Mouse (Mus musculus): Measurements from ENCODE around the gene Hp1bp3. TPM values are rescaled to one million over a fixed set of nuclear protein-coding genes. Genes with fewer than 3 reads are reported as not detected.

Gene Hp1bp3
- 193 TPM for polyA plus RNA-seq (2014; fragmentation: Illumina TruSeq; extraction: RNeasy Lipid Tissue Mini Kit (QIAGEN cat#74804); ENCODE audit: low read depth, low replicate concordance)

DNA sequence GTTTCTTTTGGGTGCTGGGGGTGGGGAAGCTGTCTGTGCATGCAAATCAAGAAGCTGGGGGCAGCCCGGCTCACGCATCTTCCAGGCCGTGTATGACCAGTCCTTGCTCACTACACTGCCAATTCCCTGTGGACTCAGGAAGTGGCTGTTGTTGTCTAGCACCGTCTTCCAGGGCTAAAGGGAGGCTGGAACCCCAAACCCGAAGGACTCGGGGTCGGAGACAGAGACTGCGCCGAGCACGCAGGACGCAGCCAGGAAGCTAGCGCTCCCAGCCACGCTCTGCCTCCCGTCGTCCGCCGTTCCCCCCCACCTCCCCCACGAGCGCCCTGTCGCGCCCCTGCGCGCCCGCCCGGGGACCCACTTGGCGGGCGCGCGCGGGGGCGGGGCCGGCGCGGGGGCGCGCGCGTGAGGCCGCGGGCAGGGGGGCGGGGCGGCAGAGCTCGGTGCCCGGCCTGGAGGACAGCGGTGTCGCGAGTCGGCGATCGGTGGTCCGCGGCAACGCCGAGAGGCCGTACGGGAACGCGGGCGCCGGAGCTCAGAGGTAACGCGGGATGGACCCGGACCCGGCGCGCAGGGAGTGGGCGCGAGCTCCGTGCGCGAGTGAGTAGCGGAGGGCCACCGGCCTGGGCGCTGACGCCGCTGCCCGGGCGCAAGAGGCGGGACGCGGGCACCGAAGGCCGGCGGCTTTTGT is at the start of gene Hp1bp3:
Hp1bp3 (plus strand) TSS at position 97 of the 691 bp plus-strand sequence.

DNA sequence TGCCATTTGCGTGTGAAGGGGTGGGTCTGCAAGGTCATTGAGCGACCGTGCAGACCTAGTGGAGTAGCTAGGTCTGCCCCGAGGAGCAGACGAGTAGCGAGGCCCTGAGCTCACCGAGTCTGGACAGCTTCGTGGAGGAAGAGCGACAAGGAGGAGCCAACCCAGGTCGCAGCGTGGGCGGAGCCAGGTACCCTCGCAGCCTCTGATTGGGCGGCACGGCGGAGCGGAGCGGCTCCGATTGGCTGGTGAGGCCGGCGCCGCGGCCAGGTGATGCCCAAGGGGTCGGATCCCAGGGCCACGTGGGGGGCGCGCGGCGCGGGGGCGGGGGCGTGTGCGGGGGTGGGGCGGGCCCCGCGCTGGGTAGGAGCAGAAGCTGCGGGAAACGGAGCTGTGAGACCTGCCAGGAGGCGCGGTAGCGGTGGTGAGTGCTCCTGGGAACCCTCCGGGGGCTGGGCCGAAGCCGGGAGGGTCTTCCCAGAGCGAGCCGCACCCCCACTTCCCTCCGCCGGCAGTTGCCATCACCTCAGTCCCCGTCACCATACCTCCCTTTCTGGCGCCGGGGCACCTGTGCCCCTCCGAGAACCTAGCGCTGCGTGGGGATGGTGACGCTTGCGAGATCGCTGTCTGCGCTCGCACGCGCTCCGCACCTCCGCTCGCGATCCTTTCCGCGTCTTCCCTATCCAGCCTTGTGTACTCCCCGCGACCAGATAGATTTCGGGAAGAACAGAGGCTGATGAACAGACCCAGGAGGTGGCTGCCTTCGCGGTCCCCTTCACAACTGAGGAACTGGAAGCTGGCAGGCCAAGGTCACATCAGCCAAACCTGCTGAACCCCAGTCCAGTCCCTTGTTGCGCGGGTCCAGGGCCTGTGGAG is 34.2 kb downstream of the Hp1bp3 start, which contains the start of the genes Sh2d5 and Kif17:
Sh2d5 (plus strand) TSS at position 316 of the 873 bp plus-strand sequence.
Kif17 (plus strand) TSS at position 348 of the 873 bp plus-strand sequence.

Other genes with a start within 250 kb of the Hp1bp3 start
- gene Eif4g3, start 223.3 kb upstream of the Hp1bp3 start, polyA plus RNA-seq (2014; fragmentation: Illumina TruSeq; extraction: RNeasy Lipid Tissue Mini Kit (QIAGEN cat#74804); ENCODE audit: low read depth, low replicate concordance), result 109 TPM
- gene Sh2d5, start 34.1 kb downstream of the Hp1bp3 start, polyA plus RNA-seq (2014; fragmentation: Illumina TruSeq; extraction: RNeasy Lipid Tissue Mini Kit (QIAGEN cat#74804); ENCODE audit: low read depth, low replicate concordance), result 0.58 TPM
- 0.41 TPM for gene Kif17, start 34.1 kb downstream of the Hp1bp3 start, polyA plus RNA-seq (2014; fragmentation: Illumina TruSeq; extraction: RNeasy Lipid Tissue Mini Kit (QIAGEN cat#74804); ENCODE audit: low read depth, low replicate concordance)
- gene Ddost, start 88.4 kb downstream of the Hp1bp3 start, polyA plus RNA-seq (2014; fragmentation: Illumina TruSeq; extraction: RNeasy Lipid Tissue Mini Kit (QIAGEN cat#74804); ENCODE audit: low read depth, low replicate concordance), result 23.3 TPM
- gene Pink1, start 110.0 kb downstream of the Hp1bp3 start, polyA plus RNA-seq (2014; fragmentation: Illumina TruSeq; extraction: RNeasy Lipid Tissue Mini Kit (QIAGEN cat#74804); ENCODE audit: low read depth, low replicate concordance), result 104 TPM
- 1.2 TPM for gene Cda, start 151.7 kb downstream of the Hp1bp3 start, polyA plus RNA-seq (2014; fragmentation: Illumina TruSeq; extraction: RNeasy Lipid Tissue Mini Kit (QIAGEN cat#74804); ENCODE audit: low read depth, low replicate concordance)
- not detected for gene Fam43b, start 180.2 kb downstream of the Hp1bp3 start, polyA plus RNA-seq (2014; fragmentation: Illumina TruSeq; extraction: RNeasy Lipid Tissue Mini Kit (QIAGEN cat#74804); ENCODE audit: low read depth, low replicate concordance)
- gene Mul1, start 218.4 kb downstream of the Hp1bp3 start, polyA plus RNA-seq (2014; fragmentation: Illumina TruSeq; extraction: RNeasy Lipid Tissue Mini Kit (QIAGEN cat#74804); ENCODE audit: low read depth, low replicate concordance), result 6.0 TPM
- gene Camk2n1, start 238.0 kb downstream of the Hp1bp3 start, polyA plus RNA-seq (2014; fragmentation: Illumina TruSeq; extraction: RNeasy Lipid Tissue Mini Kit (QIAGEN cat#74804); ENCODE audit: low read depth, low replicate concordance), result 39.0 TPM